Mouse (Mus musculus) colon, adult 2 months (tissue): ENCODE measurements around the gene Faim2. TPM values are rescaled to one million over a fixed set of nuclear protein-coding genes. Genes with fewer than 3 reads are reported as not detected.

Experiments used
- polyA plus RNA-seq: library from polyadenylated mRNA; depleted of rRNA; stranded (reverse); fragments of >200 nt; gene quantifications from 2 replicates; pipeline ENCODE4 v1.2.3, GENCODE M21; 2012; rRNA removed

Faim2 gene
- 1.0 and 2.0 TPM in 2 replicates for polyA plus RNA-seq

GRCm38 (mm10) chr15:99527629-99528353 lies at the start of gene Faim2:
Gene Faim2 (minus strand): TSS chr15:99528165.

GRCm38 (mm10) chr15:99474576-99474926 lies 53.4 kb downstream of the Faim2 start, which contains the start of gene Bcdin3d:
Gene Bcdin3d (minus strand): TSS chr15:99474730.

GRCm38 (mm10) chr15:99457606-99458401 lies 70.2 kb downstream of the Faim2 start, which contains the start of gene Nckap5l:
Gene Nckap5l (minus strand): TSS chr15:99457748.

Other genes with a start within 250 kb of the Faim2 start
- 41.1 and 42.3 TPM in 2 replicates for gene Prpf40b, start 233.1 kb downstream of the Faim2 start, polyA plus RNA-seq
- not detected in 2 replicates for gene Fam186b, start 232.3 kb downstream of the Faim2 start, polyA plus RNA-seq
- 8.5 and 8.9 TPM in 2 replicates for gene Fmnl3, start 157.7 kb downstream of the Faim2 start, polyA plus RNA-seq
- 1,109 and 1,381 TPM in 2 replicates for gene Tmbim6, start 135.3 kb downstream of the Faim2 start, polyA plus RNA-seq
- gene Nckap5l, start 70.4 kb downstream of the Faim2 start, polyA plus RNA-seq, result 4.2 and 4.4 TPM in 2 replicates
- gene Bcdin3d, start 53.4 kb downstream of the Faim2 start, polyA plus RNA-seq, result 5.7 and 7.1 TPM in 2 replicates
- gene Aqp2, start 50.9 kb upstream of the Faim2 start, polyA plus RNA-seq, result not detected in 2 replicates
- gene Aqp5, start 62.6 kb upstream of the Faim2 start, polyA plus RNA-seq, result 0.19 and 0.43 TPM in 2 replicates
- gene Aqp6, start 73.2 kb upstream of the Faim2 start, polyA plus RNA-seq, result not detected in 2 replicates
- 10.6 and 12.4 TPM in 2 replicates for gene Racgap1, start 123.5 kb upstream of the Faim2 start, polyA plus RNA-seq
- gene Asic1, start 142.2 kb upstream of the Faim2 start, polyA plus RNA-seq, result 0.42 and 0.56 TPM in 2 replicates
- gene Smarcd1, start 174.0 kb upstream of the Faim2 start, polyA plus RNA-seq, result 20.5 and 22.6 TPM in 2 replicates
- gene Gm17349, start 177.3 kb upstream of the Faim2 start, polyA plus RNA-seq, result 1.3 and 2.1 TPM in 2 replicates
- gene Gpd1, start 189.3 kb upstream of the Faim2 start, polyA plus RNA-seq, result 24.8 and 25.9 TPM in 2 replicates
- gene Cox14, start 197.5 kb upstream of the Faim2 start, polyA plus RNA-seq, result 367 and 448 TPM in 2 replicates
- 23.7 and 24.2 TPM in 2 replicates for gene Cers5, start 244.7 kb upstream of the Faim2 start, polyA plus RNA-seq